Mouse (Mus musculus) forebrain, embryonic 16.5 days (tissue): ENCODE measurements at regions not wholly inside any gene's neighbourhood (a gene's known extent, or its start where the extent isn't known, plus 50 kb on each side); places are given as distances from the start of the nearest gene placed in this dataset.

Source experiments
- ATAC-seq: fragments of 200-750 bp; cut with Nextera tagmentation; 2 replicates; pipeline ENCODE4 v1.8.0; 2017; ENCODE audit warnings: mild to moderate bottlenecking, moderate library complexity
- H3K27ac ChIP-seq: fragments of 300-500 bp; sonication (generic); 2 replicates; pipeline ENCODE4 v1.5.1; 2014; ENCODE audit warnings: low read length, control low read depth
- H3K27me3 ChIP-seq: fragments of 300-500 bp; sonication (generic); replicated peaks from 2 replicates; pipeline ENCODE4 v1.6.1; 2014; ENCODE audit warnings: low read length; ENCODE audit not compliant: control insufficient read depth, insufficient read depth
- H3K36me3 ChIP-seq: fragments of 300-500 bp; sonication (generic); 2 replicates; pipeline ENCODE4 v1.6.1; 2014; ENCODE audit not compliant: control insufficient read depth, insufficient read depth
- H3K4me1 ChIP-seq: fragments of 300-500 bp; sonication (generic); replicated peaks from 2 replicates; pipeline ENCODE4 v1.6.1; 2014; ENCODE audit warnings: low read length; ENCODE audit not compliant: control insufficient read depth, insufficient read depth
- H3K4me2 ChIP-seq: fragments of 300-500 bp; sonication (generic); 2 replicates; pipeline ENCODE4 v1.6.1; 2014; ENCODE audit warnings: mild to moderate bottlenecking, low read length, control low read depth
- H3K4me3 ChIP-seq: fragments of 300-500 bp; sonication (generic); replicated peaks from 2 replicates; pipeline ENCODE4 v1.5.1; 2014; ENCODE audit warnings: mild to moderate bottlenecking, low read length, control low read depth
- H3K9ac ChIP-seq: fragments of 300-500 bp; sonication (generic); replicated peaks from 2 replicates; pipeline ENCODE4 v1.6.1; 2014; ENCODE audit warnings: low read depth, low read length, control low read depth
- H3K9me3 ChIP-seq: fragments of 300-500 bp; sonication (generic); 2 replicates; pipeline ENCODE4 v1.6.1; 2016; ENCODE audit warnings: low read length; ENCODE audit not compliant: control insufficient read depth
- WGBS: fragments of 180-500 bp; shearing (Covaris S2); extraction: QIAGEN DNeasy Blood & Tissue Kit; methylation state at CpG from one replicate; pipeline ENCODE4 v1.1.7; 2014; 5-methylcytosine and 5-hydroxymethylcytosine counted together

DNA sequence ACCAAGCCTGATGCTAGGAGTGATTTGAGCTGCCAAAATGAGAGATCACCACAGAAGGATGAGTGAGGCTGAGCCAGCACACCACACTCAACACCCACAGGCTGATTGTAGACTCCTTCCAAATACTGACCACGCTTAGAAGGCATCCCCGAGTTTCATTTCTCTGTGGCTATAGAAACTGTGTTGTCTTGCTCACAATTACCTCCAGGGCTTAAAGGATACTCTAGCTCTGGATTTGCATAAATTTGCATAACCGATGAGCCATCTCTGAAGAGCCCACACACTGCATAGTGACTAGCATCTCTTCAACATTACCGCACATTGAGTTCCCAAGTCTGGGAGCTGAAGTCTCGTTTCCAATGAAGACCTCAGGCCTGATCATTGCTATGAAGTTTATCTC lies 110.3 kb downstream of the Nufip1 start:
- Histone ChIP-seq H3K36me3 (no peaks in the 10 kb centered on the region), H3K4me3 (no peak overlapping the region), H3K9ac (no peak overlapping the region), H3K9me3 (peaks cover 8% of the 10 kb centered on the region), H3K4me2 (no peak overlapping the region), H3K27me3 (no peaks in the 10 kb centered on the region), H3K27ac (no peak overlapping the region), H3K4me1 (peaks cover 8% of the 10 kb centered on the region)
- peak; percentile 53; the same call in 1 of the 2 replicates for ATAC-seq
- 8% methylated on average over 5 of the region's 5 CpGs for WGBS

DNA sequence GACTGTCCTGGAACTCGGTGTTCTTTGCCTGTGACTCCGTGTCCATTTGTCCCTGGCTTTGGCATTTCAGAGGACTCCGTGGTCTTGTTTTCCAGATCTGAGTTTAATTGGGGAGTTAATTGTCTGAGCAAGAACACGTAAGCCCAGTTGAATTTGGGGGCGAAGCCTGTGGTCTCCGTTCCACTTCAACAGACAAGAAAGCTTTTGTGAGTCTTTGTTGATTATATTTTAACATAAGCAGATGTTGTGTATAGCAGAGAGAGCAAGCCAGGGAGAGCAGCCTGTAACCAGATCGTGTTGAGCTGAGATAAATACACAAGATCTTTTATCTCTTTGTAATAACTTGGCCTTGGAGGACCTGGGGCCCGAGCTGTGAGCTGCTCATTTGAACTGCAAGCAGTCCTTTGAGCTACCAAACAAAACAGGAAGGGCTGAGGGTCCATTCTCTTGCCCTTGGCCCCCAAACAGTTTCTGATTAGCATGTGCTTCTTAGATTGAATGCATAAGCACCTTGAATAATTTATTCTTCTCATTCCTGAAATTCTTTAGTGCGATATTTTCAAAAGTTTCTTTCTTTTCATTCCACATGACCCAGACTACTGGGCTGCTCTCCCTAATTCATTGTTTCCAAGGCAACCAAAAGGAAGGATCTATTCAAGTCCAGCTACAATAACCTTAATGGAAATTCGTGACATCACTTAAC lies 111.1 kb downstream of the Nufip1 start:
- H3K4me1 ChIP-seq, result peaks cover 8% of the 10 kb centered on the region

DNA sequence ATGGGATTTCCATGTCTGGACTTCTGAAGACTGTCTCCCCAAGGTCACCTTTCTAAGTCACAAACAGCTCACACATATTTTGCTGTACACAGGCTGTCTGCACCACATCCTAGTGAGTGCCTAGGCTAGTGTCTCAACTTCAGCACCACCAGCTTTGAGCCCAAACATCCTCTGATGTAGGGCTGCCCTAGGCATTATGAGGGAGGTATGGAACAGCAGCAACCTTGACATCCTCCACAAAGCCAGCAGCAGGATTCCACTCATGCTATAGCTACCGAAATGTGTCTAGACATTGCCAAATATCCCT lies 111.6 kb downstream of the Nufip1 start:
- ATAC-seq, result no peak
- Histone ChIP-seq H3K36me3 (no peaks in the 10 kb centered on the region), H3K4me2 (no peak overlapping the region), H3K9me3 (peaks cover 8% of the 10 kb centered on the region), H3K27ac (no peak overlapping the region), H3K4me1 (peaks cover 8% of the 10 kb centered on the region), H3K4me3 (no peak overlapping the region), H3K27me3 (no peaks in the 10 kb centered on the region), H3K9ac (no peak overlapping the region)
- WGBS, result 68% methylated on average over 1 of the region's 1 CpGs

More for the DNA sequence above, 111.1 kb downstream of the Nufip1 start:
- Histone ChIP-seq H3K4me2 (no peak overlapping the region), H3K27me3 (no peaks in the 10 kb centered on the region), H3K36me3 (no peaks in the 10 kb centered on the region), H3K4me3 (no peak overlapping the region), H3K9me3 (peaks cover 8% of the 10 kb centered on the region), H3K9ac (no peak overlapping the region), H3K27ac (no peak overlapping the region)
- 4% methylated on average over 10 of the region's 10 CpGs for WGBS
- ATAC-seq, result peak; percentile 83

- Histone ChIP-seq H3K9ac (no peak overlapping the region), H3K27ac (no peak overlapping the region), H3K27me3 (no peaks in the 10 kb centered on the region), H3K4me1 (peaks cover 8% of the 10 kb centered on the region), H3K9me3 (peaks cover 4% of the 10 kb centered on the region), H3K4me3 (no peak overlapping the region), H3K4me2 (no peak overlapping the region), H3K36me3 (no peaks in the 10 kb centered on the region)
- WGBS, result 87% methylated on average over 8 of the region's 8 CpGs
- ATAC-seq, result no peak
Observed at GRCm38 (mm10) chr14:76223036-76223650, 112.5 kb downstream of the Nufip1 start.

- no peaks in the 10 kb centered on the region for H3K9me3 ChIP-seq
- H3K4me3 ChIP-seq, result no peak overlapping the region
- ATAC-seq, result no peak
- no peak overlapping the region for H3K9ac ChIP-seq
- no peak overlapping the region for H3K27ac ChIP-seq
- H3K4me1 ChIP-seq, result peaks cover 8% of the 10 kb centered on the region
- 98% methylated on average over 2 of the region's 2 CpGs for WGBS
- H3K36me3 ChIP-seq, result no peaks in the 10 kb centered on the region
- no peaks in the 10 kb centered on the region for H3K27me3 ChIP-seq
- H3K4me2 ChIP-seq, result no peak overlapping the region
Observed at GRCm38 (mm10) chr14:76223903-76224302, 113.2 kb downstream of the Nufip1 start.

DNA sequence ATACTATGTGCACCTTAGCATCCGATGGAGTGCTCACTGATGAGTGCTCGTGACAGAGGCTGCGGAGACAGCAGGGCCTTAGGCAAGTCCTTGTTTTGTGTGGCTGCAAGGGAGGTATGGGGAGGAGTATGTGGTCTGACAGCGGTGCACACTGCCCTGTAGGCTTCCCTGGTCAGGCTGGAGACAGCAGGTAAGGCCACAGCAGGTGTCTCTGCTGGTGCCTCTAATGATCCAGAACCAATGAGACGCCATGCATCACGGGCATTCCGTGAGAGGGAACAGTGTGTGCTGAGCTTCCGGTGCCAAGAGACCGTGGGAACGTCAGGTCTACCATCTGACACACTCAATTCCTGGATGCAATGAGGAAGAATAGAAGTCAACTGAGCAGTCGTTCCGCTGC lies 114.8 kb downstream of the Nufip1 start:
- 72% methylated on average over 12 of the region's 12 CpGs for WGBS
- Histone ChIP-seq H3K4me2 (no peak overlapping the region), H3K4me1 (peaks cover 8% of the 10 kb centered on the region), H3K9ac (no peak overlapping the region), H3K4me3 (no peak overlapping the region), H3K27me3 (no peaks in the 10 kb centered on the region), H3K36me3 (no peaks in the 10 kb centered on the region), H3K9me3 (no peaks in the 10 kb centered on the region), H3K27ac (no peak overlapping the region)
- no peak for ATAC-seq

- 81% methylated on average over 4 of the region's 4 CpGs for WGBS
- Histone ChIP-seq H3K4me3 (no peak overlapping the region), H3K4me1 (peaks cover 5% of the 10 kb centered on the region), H3K9me3 (no peaks in the 10 kb centered on the region), H3K36me3 (no peaks in the 10 kb centered on the region), H3K4me2 (no peak overlapping the region), H3K27me3 (no peaks in the 10 kb centered on the region), H3K27ac (no peak overlapping the region), H3K9ac (no peak overlapping the region)
- ATAC-seq, result no peak
Observed at GRCm38 (mm10) chr14:76226621-76227297, 116.1 kb downstream of the Nufip1 start.

- no peak overlapping the region for H3K4me3 ChIP-seq
- no peak overlapping the region for H3K27ac ChIP-seq
- H3K9me3 ChIP-seq, result no peaks in the 10 kb centered on the region
- no peaks in the 10 kb centered on the region for H3K27me3 ChIP-seq
- no peaks in the 10 kb centered on the region for H3K36me3 ChIP-seq
- H3K4me2 ChIP-seq, result no peak overlapping the region
- no peak overlapping the region for H3K9ac ChIP-seq
- no peaks in the 10 kb centered on the region for H3K4me1 ChIP-seq
- no peak for ATAC-seq
- 50% methylated on average over 9 of the region's 9 CpGs for WGBS
Observed at GRCm38 (mm10) chr14:76228968-76229555, 118.4 kb downstream of the Nufip1 start.

GRCm38 (mm10) chr14:76239856-76240493 lies 129.3 kb downstream of the Nufip1 start:
- Histone ChIP-seq H3K27ac (no peak overlapping the region), H3K9ac (no peak overlapping the region), H3K4me2 (no peak overlapping the region), H3K36me3 (no peaks in the 10 kb centered on the region), H3K4me3 (no peak overlapping the region), H3K27me3 (no peaks in the 10 kb centered on the region), H3K9me3 (no peaks in the 10 kb centered on the region), H3K4me1 (peaks cover 16% of the 10 kb centered on the region)
- WGBS, result 89% methylated on average over 14 of the region's 14 CpGs
- no peak for ATAC-seq
